Mouse (Mus musculus) hindbrain, embryonic 12.5 days (tissue): ENCODE measurements around the gene Tjp1. TPM values are rescaled to one million over a fixed set of nuclear protein-coding genes. Genes with fewer than 3 reads are reported as not detected.

ENCODE experiments used
- ATAC-seq: fragments of 200-750 bp; cut with Nextera tagmentation; 2 replicates; pipeline ENCODE4 v1.8.0; 2017; ENCODE audit warnings: moderate TSS enrichment; ENCODE audit not compliant: low FRiP score
- H3K27ac ChIP-seq: fragments of 300-500 bp; sonication (generic); 2 replicates; pipeline ENCODE4 v1.5.1; 2016; ENCODE audit warnings: mild to moderate bottlenecking
- H3K27me3 ChIP-seq: fragments of 300-500 bp; sonication (generic); 2 replicates; pipeline ENCODE4 v1.6.1; 2016; ENCODE audit warnings: mild to moderate bottlenecking
- H3K36me3 ChIP-seq: fragments of 300-500 bp; sonication (generic); 2 replicates; pipeline ENCODE4 v1.6.1; 2016; ENCODE audit warnings: mild to moderate bottlenecking
- H3K4me1 ChIP-seq: fragments of 300-500 bp; sonication (generic); 2 replicates; pipeline ENCODE4 v1.6.1; 2016
- H3K4me2 ChIP-seq: fragments of 300-500 bp; sonication (generic); replicated peaks from 2 replicates; pipeline ENCODE4 v1.6.1; 2016; ENCODE audit warnings: mild to moderate bottlenecking
- H3K4me3 ChIP-seq: fragments of 300-500 bp; sonication (generic); 2 replicates; pipeline ENCODE4 v1.5.1; 2016; ENCODE audit warnings: mild to moderate bottlenecking
- H3K9ac ChIP-seq: fragments of 300-500 bp; sonication (generic); 2 replicates; pipeline ENCODE4 v1.6.1; 2016; ENCODE audit warnings: mild to moderate bottlenecking, moderate library complexity
- H3K9me3 ChIP-seq: fragments of 300-500 bp; sonication (generic); replicated peaks from 2 replicates; pipeline ENCODE4 v1.6.1; 2016; ENCODE audit warnings: mild to moderate bottlenecking
- WGBS: fragments of 180-500 bp; shearing (Covaris S2); methylation state at CpG from one replicate; pipeline ENCODE4 v1.1.7; 2016; 5-methylcytosine and 5-hydroxymethylcytosine counted together
- polyA plus RNA-seq: library from polyadenylated mRNA; unstranded; fragments of >200 nt; fragmentation: Nextera tagmentation; extraction: Ambion mirVana; gene quantifications from 2 replicates; pipeline ENCODE4 v1.2.1, GENCODE M21; 2016

Gene Tjp1
- polyA plus RNA-seq, 1 experiment from 2014 or later, result 36.3 TPM

DNA sequence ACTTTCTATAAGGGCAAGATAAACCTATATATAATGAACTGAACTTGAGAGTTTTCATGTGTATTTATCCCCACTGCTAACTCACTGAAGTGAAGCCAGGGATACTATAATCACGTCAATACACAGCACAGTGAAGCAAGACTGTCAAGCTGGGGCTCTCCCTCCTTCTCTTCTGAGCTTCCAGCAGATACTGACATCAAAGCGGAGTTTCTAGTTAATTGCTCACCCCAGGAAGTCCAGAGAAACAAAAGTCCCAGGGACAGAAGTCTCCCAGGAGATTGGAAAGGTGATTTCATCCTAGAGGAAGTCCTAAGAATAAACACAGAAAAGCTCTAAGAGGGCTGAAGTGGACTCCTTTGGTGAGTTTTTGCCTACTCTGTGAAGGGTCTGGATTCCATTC, 132.9 kb downstream of the Tjp1 start:
- ATAC-seq, result no peak
- peaks cover 15% of the 10 kb centered on the region for H3K4me1 ChIP-seq
- no peak overlapping the region for H3K27ac ChIP-seq
- H3K27me3 ChIP-seq, result no peaks in the 10 kb centered on the region
- H3K4me2 ChIP-seq, result no peak overlapping the region
- H3K36me3 ChIP-seq, result no peaks in the 10 kb centered on the region
- H3K4me3 ChIP-seq, result no peak overlapping the region
- 16% methylated on average over 2 of the region's 2 CpGs for WGBS
- no peak overlapping the region for H3K9ac ChIP-seq
- H3K9me3 ChIP-seq, result no peaks in the 10 kb centered on the region

DNA sequence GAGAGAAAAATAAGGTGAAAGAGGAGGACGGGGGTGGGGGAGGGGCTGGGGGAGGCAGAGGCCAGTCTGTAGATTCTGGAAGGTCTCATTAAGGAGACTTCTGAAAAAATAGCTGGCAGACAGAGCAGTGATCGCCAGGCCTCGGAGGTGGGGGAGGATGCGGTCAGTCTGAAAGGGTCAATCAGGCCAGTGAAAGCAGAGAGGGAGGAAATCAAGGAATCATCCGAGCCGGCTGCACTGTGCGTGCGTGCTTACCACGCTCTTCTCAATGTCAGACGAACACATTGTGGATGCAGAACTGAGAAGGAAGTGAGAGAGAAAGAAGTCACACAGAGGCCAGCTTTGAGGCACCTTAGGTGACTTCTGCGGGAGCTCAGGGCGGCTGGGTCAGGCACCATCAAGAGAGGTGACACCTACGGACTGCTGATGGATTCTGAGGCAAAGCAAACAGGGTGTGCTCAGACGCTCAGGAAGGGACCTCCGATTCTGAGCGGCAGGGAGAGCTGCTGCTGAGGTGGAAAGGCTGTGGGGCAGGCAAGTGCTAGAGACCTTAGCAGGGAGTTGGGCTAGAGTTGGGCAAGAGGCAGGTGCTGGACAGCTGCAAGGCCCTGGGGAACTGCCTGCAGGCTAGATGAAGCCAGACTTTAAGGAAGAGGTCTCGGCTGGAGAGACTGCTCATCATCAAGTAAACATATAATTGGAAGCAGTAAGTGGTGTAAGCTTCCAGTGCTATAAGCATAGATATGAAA, 133.7 kb downstream of the Tjp1 start:
- Histone ChIP-seq H3K9me3 (no peaks in the 10 kb centered on the region), H3K4me2 (peak overlapping the region; percentile 41), H3K9ac (no peak overlapping the region), H3K4me3 (no peak overlapping the region), H3K27me3 (no peaks in the 10 kb centered on the region), H3K27ac (no peak overlapping the region), H3K4me1 (peaks cover 15% of the 10 kb centered on the region), H3K36me3 (no peaks in the 10 kb centered on the region)
- 0 out of 2 replicates have a peak, but pooled peaks have one; percentile 29 for ATAC-seq
- WGBS, result 13% methylated on average over 17 of the region's 17 CpGs

- H3K27ac ChIP-seq, result no peak overlapping the region
- H3K27me3 ChIP-seq, result no peaks in the 10 kb centered on the region
- 47% methylated on average over 9 of the region's 9 CpGs for WGBS
- H3K4me3 ChIP-seq, result no peak overlapping the region
- no peak overlapping the region for H3K4me2 ChIP-seq
- H3K36me3 ChIP-seq, result no peaks in the 10 kb centered on the region
- no peak for ATAC-seq
- peaks cover 21% of the 10 kb centered on the region for H3K4me1 ChIP-seq
- no peaks in the 10 kb centered on the region for H3K9me3 ChIP-seq
- no peak overlapping the region for H3K9ac ChIP-seq
These were observed 134.6 kb downstream of the Tjp1 start for GRCm38 (mm10) chr7:65392986-65393385.

- ATAC-seq, result no peak
- Histone ChIP-seq H3K4me3 (no peak overlapping the region), H3K27ac (no peak overlapping the region), H3K36me3 (no peaks in the 10 kb centered on the region), H3K27me3 (no peaks in the 10 kb centered on the region), H3K9ac (no peak overlapping the region), H3K4me1 (peaks cover 18% of the 10 kb centered on the region), H3K9me3 (no peaks in the 10 kb centered on the region), H3K4me2 (no peak overlapping the region)
- 93% methylated on average over 7 of the region's 7 CpGs for WGBS
These were observed 138.0 kb downstream of the Tjp1 start for GRCm38 (mm10) chr7:65389539-65389938.

DNA sequence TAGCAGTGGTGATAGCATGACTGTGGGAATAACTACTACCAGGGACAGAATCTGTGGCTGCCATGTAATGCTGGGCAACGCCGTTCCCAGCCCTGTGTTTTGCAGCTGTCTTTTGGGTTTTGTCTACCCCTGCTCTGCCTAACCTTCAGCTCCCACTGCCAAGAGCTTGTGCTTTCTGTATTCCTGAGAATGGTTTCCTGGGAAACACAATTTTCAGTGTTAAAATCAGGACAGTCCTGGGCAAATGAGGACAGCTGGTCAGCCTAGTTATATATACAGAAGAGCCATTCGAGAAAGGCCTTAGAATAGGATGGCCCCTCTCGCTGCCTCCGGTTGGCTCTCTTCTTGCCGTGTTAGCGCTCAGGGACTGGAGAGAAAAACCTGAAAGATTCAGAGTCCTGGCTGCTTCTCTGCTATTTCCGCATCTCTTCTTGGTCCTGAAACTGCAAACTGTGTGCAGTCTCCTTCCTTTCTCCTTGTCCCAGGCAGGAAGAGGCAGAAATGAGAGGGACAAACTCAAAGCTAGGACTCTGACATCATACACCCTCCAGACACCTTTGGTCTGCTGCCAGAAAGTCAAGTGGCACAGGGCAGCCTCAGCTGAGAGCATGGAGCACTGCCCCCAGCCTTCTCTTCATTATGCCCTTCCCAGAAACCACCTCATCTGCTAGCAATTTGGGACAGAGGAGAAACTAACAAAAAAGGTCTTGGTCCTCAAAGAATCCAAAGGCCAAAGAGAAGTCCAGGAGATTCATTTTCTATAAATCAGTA, 139.2 kb downstream of the Tjp1 start:
- Histone ChIP-seq H3K27me3 (no peaks in the 10 kb centered on the region), H3K4me3 (no peak overlapping the region), H3K9me3 (no peaks in the 10 kb centered on the region), H3K36me3 (no peaks in the 10 kb centered on the region), H3K4me1 (peaks cover 9% of the 10 kb centered on the region), H3K9ac (no peak overlapping the region), H3K27ac (peak overlapping the region; percentile 40), H3K4me2 (no peak overlapping the region)
- WGBS, result 77% methylated on average over 8 of the region's 8 CpGs
- no peak for ATAC-seq

DNA sequence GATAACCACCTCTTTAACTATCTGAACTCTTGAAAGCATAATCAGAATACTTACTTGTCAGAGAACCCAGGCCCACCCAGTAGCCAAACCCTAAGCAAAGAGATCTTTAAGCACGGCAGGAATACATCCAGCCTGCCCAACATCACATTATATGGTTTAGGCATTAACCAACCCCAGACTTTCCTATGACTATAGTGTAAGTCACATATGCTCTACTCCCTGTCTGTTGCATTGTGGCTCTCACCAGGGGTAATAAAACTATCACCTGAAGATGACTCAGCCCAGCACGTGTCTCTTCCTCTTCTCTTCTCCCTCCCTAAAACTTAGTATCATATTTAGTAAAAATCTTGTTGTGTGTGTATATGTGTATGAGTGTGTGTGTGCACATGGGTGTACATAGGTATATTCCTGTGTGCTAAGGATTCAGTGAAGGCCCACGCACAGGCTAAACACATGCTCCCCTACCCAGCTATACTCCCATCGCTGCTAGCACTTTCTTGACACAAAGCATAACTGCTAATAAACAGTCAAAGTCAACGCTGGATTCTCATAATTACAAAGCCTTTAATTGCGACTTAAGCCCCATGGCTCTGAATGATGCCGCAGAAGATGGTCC, 139.9 kb downstream of the Tjp1 start:
- no peaks in the 10 kb centered on the region for H3K27me3 ChIP-seq
- no peak overlapping the region for H3K4me2 ChIP-seq
- peaks cover 6% of the 10 kb centered on the region for H3K4me1 ChIP-seq
- ATAC-seq, result no peak
- H3K27ac ChIP-seq, result no peak overlapping the region
- H3K4me3 ChIP-seq, result no peak overlapping the region
- WGBS, result 89% methylated on average over 7 of the region's 7 CpGs
- no peak overlapping the region for H3K9ac ChIP-seq
- H3K36me3 ChIP-seq, result no peaks in the 10 kb centered on the region
- no peaks in the 10 kb centered on the region for H3K9me3 ChIP-seq

GRCm38 (mm10) chr7:65384775-65385174, 142.8 kb downstream of the Tjp1 start:
- Histone ChIP-seq H3K9me3 (no peaks in the 10 kb centered on the region), H3K9ac (no peak overlapping the region), H3K4me1 (peaks cover 10% of the 10 kb centered on the region), H3K27ac (no peak overlapping the region), H3K27me3 (no peaks in the 10 kb centered on the region), H3K36me3 (no peaks in the 10 kb centered on the region), H3K4me2 (no peak overlapping the region), H3K4me3 (no peak overlapping the region)
- 92% methylated on average over 7 of the region's 7 CpGs for WGBS
- ATAC-seq, result no peak

DNA sequence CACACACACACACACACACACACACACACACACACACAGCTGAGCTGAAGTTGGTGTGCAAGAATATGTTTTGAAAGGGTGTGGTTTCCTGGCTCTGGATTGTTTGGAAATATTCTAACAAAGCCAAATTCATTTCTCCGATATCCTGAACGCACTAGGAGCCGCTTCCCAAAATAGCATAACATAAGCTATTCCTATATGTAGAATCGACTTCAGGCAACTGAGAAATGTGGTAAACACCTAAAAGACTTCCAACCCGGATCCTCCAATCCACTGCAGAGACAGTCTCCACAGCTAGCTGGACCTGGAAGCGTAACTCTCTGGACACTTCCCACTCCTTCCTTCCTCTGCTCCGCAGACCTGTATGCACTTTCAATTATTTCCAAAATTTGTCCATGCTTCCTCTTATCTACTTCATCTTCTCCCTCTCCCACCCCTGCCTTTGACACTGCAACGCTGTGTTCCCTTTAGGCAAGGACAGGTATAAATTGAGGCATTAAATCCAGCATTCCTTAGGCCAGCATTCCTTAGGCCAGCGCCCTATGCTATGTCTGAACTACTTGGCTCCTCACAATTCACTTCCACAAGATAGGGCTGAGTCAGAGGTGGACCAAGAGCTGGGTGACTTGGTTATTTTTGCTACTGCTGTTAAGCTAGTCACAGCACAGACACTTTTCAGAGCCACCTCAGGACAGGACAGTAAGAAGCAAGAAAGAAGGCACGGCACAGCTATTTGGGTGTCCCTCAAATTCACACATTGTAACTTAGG, 144.9 kb downstream of the Tjp1 start:
- H3K9ac ChIP-seq, result no peak overlapping the region
- WGBS, result 80% methylated on average over 10 of the region's 10 CpGs
- no peak overlapping the region for H3K4me2 ChIP-seq
- H3K27ac ChIP-seq, result no peak overlapping the region
- no peaks in the 10 kb centered on the region for H3K27me3 ChIP-seq
- no peaks in the 10 kb centered on the region for H3K9me3 ChIP-seq
- 0 out of 2 replicates have a peak, but pooled peaks cover 4% of the 10 kb centered on the region for H3K4me1 ChIP-seq
- ATAC-seq, result no peak
- H3K36me3 ChIP-seq, result no peaks in the 10 kb centered on the region
- H3K4me3 ChIP-seq, result no peak overlapping the region

- H3K4me3 ChIP-seq, result no peak overlapping the region
- H3K4me1 ChIP-seq, result 0 out of 2 replicates have a peak, but pooled peaks cover 4% of the 10 kb centered on the region
- no peak overlapping the region; the same call in 1 of the 2 replicates for H3K9ac ChIP-seq
- no peaks in the 10 kb centered on the region for H3K36me3 ChIP-seq
- no peak overlapping the region for H3K4me2 ChIP-seq
- 29% methylated on average over 6 of the region's 6 CpGs for WGBS
- H3K27ac ChIP-seq, result no peak overlapping the region
- ATAC-seq, result no peak
- H3K9me3 ChIP-seq, result no peaks in the 10 kb centered on the region
- H3K27me3 ChIP-seq, result no peaks in the 10 kb centered on the region
These were observed 145.7 kb downstream of the Tjp1 start for GRCm38 (mm10) chr7:65381896-65382295.

- Histone ChIP-seq H3K4me3 (no peak overlapping the region), H3K27me3 (no peaks in the 10 kb centered on the region), H3K27ac (no peak overlapping the region), H3K4me1 (0 out of 2 replicates have a peak, but pooled peaks cover 4% of the 10 kb centered on the region), H3K9ac (no peak overlapping the region), H3K4me2 (no peak overlapping the region), H3K36me3 (no peaks in the 10 kb centered on the region), H3K9me3 (no peaks in the 10 kb centered on the region)
- ATAC-seq, result no peak
- 84% methylated on average over 9 of the region's 9 CpGs for WGBS
These were observed 146.9 kb downstream of the Tjp1 start for GRCm38 (mm10) chr7:65380716-65381115.

DNA sequence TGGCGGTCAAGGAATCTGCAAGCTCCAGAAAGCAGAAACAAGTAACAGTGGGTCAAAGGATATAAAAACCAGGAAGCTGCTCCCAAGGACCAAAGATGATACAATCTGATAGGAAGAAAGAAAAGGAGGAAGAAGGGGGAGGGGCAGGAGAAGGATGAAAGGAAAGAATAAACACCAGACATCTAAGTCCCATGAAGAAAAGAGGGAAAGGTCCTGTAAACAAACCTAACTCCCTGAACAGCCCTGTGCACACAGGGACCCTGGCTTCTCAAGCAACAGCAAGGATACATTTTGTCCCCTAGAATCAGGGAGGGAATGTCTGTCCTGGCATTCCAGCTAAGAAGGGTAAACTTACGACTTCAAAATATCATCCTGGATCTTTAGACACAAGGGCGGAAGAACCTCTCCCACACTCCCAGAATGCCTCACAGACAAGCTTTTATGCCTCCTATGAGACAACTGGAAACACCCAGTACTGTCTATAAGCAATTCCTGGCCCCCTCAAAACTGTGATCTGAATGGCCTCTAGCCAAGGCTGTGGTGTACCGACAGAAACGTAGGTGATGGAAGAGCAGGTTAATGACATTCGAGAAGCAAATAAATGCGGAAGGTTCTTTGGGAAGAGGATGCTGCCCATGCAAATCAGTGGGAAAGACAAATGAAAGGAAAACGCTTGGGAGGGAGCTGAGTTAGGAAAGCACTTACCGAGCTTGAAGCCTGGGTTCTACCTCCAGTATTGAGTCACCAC, 148.6 kb downstream of the Tjp1 start:
- Histone ChIP-seq H3K27ac (no peak overlapping the region), H3K9me3 (no peaks in the 10 kb centered on the region), H3K27me3 (no peaks in the 10 kb centered on the region), H3K9ac (no peak overlapping the region), H3K4me1 (0 out of 2 replicates have a peak, but pooled peaks cover 4% of the 10 kb centered on the region), H3K36me3 (no peaks in the 10 kb centered on the region), H3K4me2 (no peak overlapping the region), H3K4me3 (no peak overlapping the region)
- WGBS, result 56% methylated on average over 9 of the region's 9 CpGs
- no peak for ATAC-seq
